Mouse (Mus musculus): ENCODE results near the gene Dnmt3l.

Dnmt3l gene

DNA sequence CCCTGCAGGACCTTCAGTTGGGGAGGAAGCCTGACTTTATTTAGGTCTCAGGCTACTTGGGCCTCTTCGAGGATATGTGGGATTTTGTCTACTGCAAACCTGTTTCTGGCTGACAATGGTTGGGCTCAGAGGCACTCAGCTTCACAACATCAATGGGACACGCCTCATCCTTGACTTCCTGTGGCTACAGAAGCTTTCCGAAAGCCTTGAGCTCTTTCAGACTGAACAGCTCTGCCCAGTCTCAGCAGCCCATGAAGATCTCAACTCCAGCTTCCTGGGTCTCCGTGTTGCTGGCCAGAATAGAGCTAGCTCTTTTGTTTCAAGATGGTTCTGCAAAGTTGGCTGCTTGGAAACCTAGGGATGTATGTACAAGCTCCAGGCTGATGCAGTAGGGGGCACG is 36.5 kb downstream of the Dnmt3l start:
- Histone ChIP-seq H3K9me3 (ENCODE audit: low read length) (no peaks in the 10 kb centered on the region), H3K4me1 (replicated peaks; ENCODE audit: low read depth, low read length) (peaks cover 47% of the 10 kb centered on the region), H3K27me3 (ENCODE audit: insufficient read depth, low read length) (no peaks in the 10 kb centered on the region), H3K4me3 (replicated peaks; ENCODE audit: low read length) (no peak overlapping the region), H3K36me3 (ENCODE audit: insufficient read depth, low read length) (peaks cover 74% of the 10 kb centered on the region)
- TF ChIP-seq POU5F1 (IDR thresholded peaks at IDR 0.05; ENCODE audit: borderline replicate concordance, low read length), result no peak
- TF ChIP-seq NANOG (IDR thresholded peaks at IDR 0.05; ENCODE audit: borderline replicate concordance, low read length), result no peak
- TF ChIP-seq CTCF (conservative IDR thresholded peaks at IDR 0.05; ENCODE audit: low read length), result no peak

DNA sequence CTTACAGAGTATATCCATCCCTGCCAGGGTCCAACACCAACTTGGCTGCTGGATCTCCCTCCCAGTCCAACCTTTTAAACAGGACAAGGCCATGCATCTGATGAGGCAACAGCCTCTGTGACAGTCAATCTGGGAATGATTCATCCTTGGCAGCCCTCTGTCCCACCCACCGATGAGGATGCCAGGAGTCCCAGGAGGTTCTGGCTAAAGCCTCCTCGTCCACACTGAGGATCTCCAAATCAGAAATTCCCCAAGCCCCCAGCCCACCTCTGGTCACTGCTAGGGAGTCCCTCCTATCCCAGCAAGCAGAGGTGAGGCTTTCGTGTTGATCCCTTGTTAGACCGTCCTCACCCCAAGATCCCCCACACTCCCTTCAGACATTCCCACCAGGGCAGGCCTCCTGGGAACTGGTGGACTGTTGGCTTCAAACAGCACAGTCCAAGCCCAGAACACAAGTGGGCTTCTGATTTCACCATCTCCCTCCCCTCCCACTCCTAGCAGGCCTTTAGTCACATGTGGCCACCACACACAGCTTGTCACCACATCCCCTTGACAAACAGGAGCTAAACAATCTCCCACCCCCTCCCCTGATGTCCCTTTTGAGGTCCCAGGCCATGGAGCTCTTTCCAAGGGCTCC is 38.3 kb downstream of the Dnmt3l start:
- Histone ChIP-seq H3K4me1 (replicated peaks; ENCODE audit: low read depth, low read length) (peaks cover 37% of the 10 kb centered on the region), H3K4me3 (replicated peaks; ENCODE audit: low read length) (no peak overlapping the region), H3K9me3 (ENCODE audit: low read length) (no peaks in the 10 kb centered on the region), H3K36me3 (ENCODE audit: insufficient read depth, low read length) (peaks cover 56% of the 10 kb centered on the region), H3K27me3 (ENCODE audit: insufficient read depth, low read length) (no peaks in the 10 kb centered on the region)
- no peak for TF ChIP-seq NANOG (IDR thresholded peaks at IDR 0.05; ENCODE audit: borderline replicate concordance, low read length)
- no peak for TF ChIP-seq POU5F1 (IDR thresholded peaks at IDR 0.05; ENCODE audit: borderline replicate concordance, low read length)
- no peak for TF ChIP-seq CTCF (conservative IDR thresholded peaks at IDR 0.05; ENCODE audit: low read length)

GRCm38 (mm10) chr10:78084073-78084472 is 42.3 kb downstream of the Dnmt3l start:
- Histone ChIP-seq H3K4me1 (replicated peaks; ENCODE audit: low read depth, low read length) (peaks cover 17% of the 10 kb centered on the region), H3K27me3 (ENCODE audit: insufficient read depth, low read length) (peaks cover 12% of the 10 kb centered on the region; the same call in 1 of the 2 replicates), H3K9me3 (ENCODE audit: low read length) (no peaks in the 10 kb centered on the region), H3K4me3 (replicated peaks; ENCODE audit: low read length) (no peak overlapping the region), H3K36me3 (ENCODE audit: insufficient read depth, low read length) (peaks cover 16% of the 10 kb centered on the region)
- TF ChIP-seq NANOG (IDR thresholded peaks at IDR 0.05; ENCODE audit: borderline replicate concordance, low read length) (no peak), POU5F1 (IDR thresholded peaks at IDR 0.05; ENCODE audit: borderline replicate concordance, low read length) (no peak), CTCF (conservative IDR thresholded peaks at IDR 0.05; ENCODE audit: low read length) (no peak)

- Histone ChIP-seq H3K4me1 (replicated peaks; ENCODE audit: low read depth, low read length) (peaks cover 14% of the 10 kb centered on the region), H3K9me3 (ENCODE audit: low read length) (no peaks in the 10 kb centered on the region), H3K27me3 (ENCODE audit: insufficient read depth, low read length) (peaks cover 14% of the 10 kb centered on the region), H3K4me3 (replicated peaks; ENCODE audit: low read length) (no peak overlapping the region), H3K36me3 (ENCODE audit: insufficient read depth, low read length) (no peaks in the 10 kb centered on the region)
- TF ChIP-seq POU5F1 (IDR thresholded peaks at IDR 0.05; ENCODE audit: borderline replicate concordance, low read length) (no peak), CTCF (conservative IDR thresholded peaks at IDR 0.05; ENCODE audit: low read length) (no peak), NANOG (IDR thresholded peaks at IDR 0.05; ENCODE audit: borderline replicate concordance, low read length) (no peak)
Measured at GRCm38 (mm10) chr10:78085711-78086110, 44.0 kb downstream of the Dnmt3l start.

DNA sequence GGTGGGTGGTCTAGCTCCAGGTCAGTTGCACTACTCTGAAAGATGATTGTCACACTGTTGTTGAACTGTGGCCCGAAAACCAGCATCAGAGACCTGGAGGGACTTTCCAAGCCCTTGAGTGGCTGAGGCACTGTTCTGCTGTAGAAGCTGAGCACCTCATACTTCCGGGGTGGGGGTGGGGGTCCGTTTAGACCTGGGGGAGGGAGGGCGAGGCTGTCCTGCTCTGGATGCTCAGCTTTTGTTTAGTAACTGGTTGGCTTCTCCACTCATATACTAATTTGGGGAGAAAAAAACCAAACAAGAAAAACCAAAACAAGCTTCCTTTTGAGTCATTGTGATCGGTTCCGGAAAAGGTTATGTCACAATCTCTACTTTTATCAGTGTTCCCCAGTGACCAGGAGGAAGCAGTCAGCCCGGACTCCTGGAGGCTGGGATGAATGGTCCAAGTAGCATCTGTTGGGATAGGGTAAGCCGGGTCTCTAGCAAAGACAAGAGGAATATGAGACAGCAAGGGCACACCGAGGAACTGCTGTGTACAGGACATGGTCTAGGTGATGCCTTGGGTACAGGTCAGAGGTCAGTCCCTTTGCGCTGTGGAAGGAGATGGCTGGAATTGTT is 44.8 kb downstream of the Dnmt3l start:
- no peaks in the 10 kb centered on the region for H3K36me3 ChIP-seq (ENCODE audit: insufficient read depth, low read length)
- TF ChIP-seq CTCF (conservative IDR thresholded peaks at IDR 0.05; ENCODE audit: low read length) (no peak), POU5F1 (IDR thresholded peaks at IDR 0.05; ENCODE audit: borderline replicate concordance, low read length) (no peak), NANOG (IDR thresholded peaks at IDR 0.05; ENCODE audit: borderline replicate concordance, low read length) (no peak)
- no peak overlapping the region for H3K4me3 ChIP-seq (replicated peaks; ENCODE audit: low read length)
- no peaks in the 10 kb centered on the region for H3K9me3 ChIP-seq (ENCODE audit: low read length)
- peaks cover 23% of the 10 kb centered on the region for H3K27me3 ChIP-seq (ENCODE audit: insufficient read depth, low read length)
- H3K4me1 ChIP-seq (replicated peaks; ENCODE audit: low read depth, low read length), result peaks cover 17% of the 10 kb centered on the region

DNA sequence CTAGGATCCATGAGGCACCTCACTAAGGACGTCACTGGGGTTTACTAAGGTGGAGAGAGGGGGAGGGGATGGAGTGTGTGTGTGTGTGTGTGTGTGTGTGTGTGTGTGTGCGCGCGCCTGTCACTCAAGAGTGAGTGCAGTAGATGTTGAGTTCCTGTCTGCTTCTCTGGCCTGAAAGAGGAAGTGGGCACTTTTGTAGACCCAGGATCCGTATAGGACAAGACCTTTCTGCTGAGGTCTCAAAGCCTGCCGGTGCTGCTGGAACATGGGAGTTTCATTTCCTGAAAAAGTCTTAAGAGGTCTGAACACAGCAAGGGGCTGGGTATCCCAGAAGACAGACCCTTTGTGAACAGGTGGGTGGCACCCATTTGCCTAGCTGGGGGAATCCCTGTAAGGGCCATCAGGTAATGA is 45.4 kb downstream of the Dnmt3l start:
- no peaks in the 10 kb centered on the region for H3K36me3 ChIP-seq (ENCODE audit: insufficient read depth, low read length)
- peaks cover 17% of the 10 kb centered on the region for H3K4me1 ChIP-seq (replicated peaks; ENCODE audit: low read depth, low read length)
- H3K9me3 ChIP-seq (ENCODE audit: low read length), result no peaks in the 10 kb centered on the region
- TF ChIP-seq NANOG (IDR thresholded peaks at IDR 0.05; ENCODE audit: borderline replicate concordance, low read length) (no peak), POU5F1 (IDR thresholded peaks at IDR 0.05; ENCODE audit: borderline replicate concordance, low read length) (no peak), CTCF (conservative IDR thresholded peaks at IDR 0.05; ENCODE audit: low read length) (no peak)
- no peak overlapping the region for H3K4me3 ChIP-seq (replicated peaks; ENCODE audit: low read length)
- H3K27me3 ChIP-seq (ENCODE audit: insufficient read depth, low read length), result peaks cover 28% of the 10 kb centered on the region

- no peak for TF ChIP-seq NANOG (IDR thresholded peaks at IDR 0.05; ENCODE audit: borderline replicate concordance, low read length)
- no peak for TF ChIP-seq POU5F1 (IDR thresholded peaks at IDR 0.05; ENCODE audit: borderline replicate concordance, low read length)
- TF ChIP-seq CTCF (conservative IDR thresholded peaks at IDR 0.05; ENCODE audit: low read length), result no peak
- H3K4me3 ChIP-seq (replicated peaks; ENCODE audit: low read length), result no peak overlapping the region
- peaks cover 11% of the 10 kb centered on the region for H3K4me1 ChIP-seq (replicated peaks; ENCODE audit: low read depth, low read length)
- H3K36me3 ChIP-seq (ENCODE audit: insufficient read depth, low read length), result no peaks in the 10 kb centered on the region
- H3K9me3 ChIP-seq (ENCODE audit: low read length), result no peaks in the 10 kb centered on the region
- peaks cover 46% of the 10 kb centered on the region for H3K27me3 ChIP-seq (ENCODE audit: insufficient read depth, low read length)
Measured at GRCm38 (mm10) chr10:78090246-78090645, 48.5 kb downstream of the Dnmt3l start.

DNA sequence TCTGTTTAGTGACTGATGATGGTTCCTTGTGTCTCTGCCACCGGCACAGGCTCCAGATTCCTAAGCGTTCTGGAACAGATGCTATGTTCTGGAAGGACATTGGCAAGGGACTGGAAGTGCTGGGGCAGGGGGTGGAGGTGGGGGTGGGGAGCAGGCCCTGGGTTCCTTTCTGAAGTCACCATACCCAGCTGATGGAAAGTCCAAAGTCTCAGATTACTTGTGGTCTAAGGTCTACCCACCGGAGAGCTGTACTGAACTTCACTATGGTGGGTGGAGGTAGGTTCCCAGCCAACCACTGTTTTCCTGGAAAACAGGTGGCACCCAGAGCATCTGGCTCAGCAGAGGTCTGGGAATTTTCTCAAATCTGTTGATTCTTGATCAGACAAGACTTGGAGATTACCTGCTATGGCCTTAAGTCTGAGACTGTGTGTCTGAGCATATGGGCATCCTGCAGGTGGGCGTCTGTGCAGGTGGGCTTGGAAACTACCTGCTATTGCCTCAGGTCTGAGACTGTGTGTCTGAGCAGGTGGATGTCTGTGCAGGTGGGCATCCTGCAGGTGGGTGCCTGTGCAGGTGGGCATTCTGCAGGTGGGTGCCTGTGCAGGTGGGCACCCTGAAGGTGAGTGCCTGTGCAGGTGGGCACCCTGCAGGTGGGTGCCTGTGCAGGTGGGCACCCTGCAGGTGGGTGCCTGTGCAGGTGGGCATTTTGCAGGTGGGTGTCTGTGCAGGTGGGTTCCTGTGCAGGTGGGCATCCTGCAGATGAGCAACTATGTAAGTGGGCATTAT is 49.2 kb downstream of the Dnmt3l start:
- no peak overlapping the region for H3K4me3 ChIP-seq (replicated peaks; ENCODE audit: low read length)
- peaks cover 3% of the 10 kb centered on the region; the same call in 1 of the 2 replicates for H3K9me3 ChIP-seq (ENCODE audit: low read length)
- H3K36me3 ChIP-seq (ENCODE audit: insufficient read depth, low read length), result no peaks in the 10 kb centered on the region
- H3K27me3 ChIP-seq (ENCODE audit: insufficient read depth, low read length), result peaks cover 48% of the 10 kb centered on the region
- peaks cover 11% of the 10 kb centered on the region for H3K4me1 ChIP-seq (replicated peaks; ENCODE audit: low read depth, low read length)
- no peak for TF ChIP-seq NANOG (IDR thresholded peaks at IDR 0.05; ENCODE audit: borderline replicate concordance, low read length)
- no peak for TF ChIP-seq POU5F1 (IDR thresholded peaks at IDR 0.05; ENCODE audit: borderline replicate concordance, low read length)
- no peak for TF ChIP-seq CTCF (conservative IDR thresholded peaks at IDR 0.05; ENCODE audit: low read length)
